Mouse (Mus musculus): Measurements from ENCODE around the gene Papln.

GRCm38 (mm10) chr12:83841409-83842190 lies 78.2 kb downstream of the Papln start:
- no peak for TF ChIP-seq CTCF (IDR thresholded peaks at IDR 0.05; ENCODE audit: extremely low read depth, insufficient read length, insufficient replicate concordance, low read depth, low read length)
- TF ChIP-seq POLR2A (IDR thresholded peaks at IDR 0.05; ENCODE audit: low read depth, low read length), result no peak

All from small intestine, adult 2 months (tissue).